Mouse (Mus musculus): ENCODE measurements around the gene Ahcy. TPM values are rescaled to one million over a fixed set of nuclear protein-coding genes. Genes with fewer than 3 reads are reported as not detected.
A peak's percentile ranks its signal among the peaks of the same experiment; 100 is the strongest.

The Ahcy gene
- total and polyA plus RNA-seq, 3 experiments = 364 to 529 (median 514) TPM

DNA sequence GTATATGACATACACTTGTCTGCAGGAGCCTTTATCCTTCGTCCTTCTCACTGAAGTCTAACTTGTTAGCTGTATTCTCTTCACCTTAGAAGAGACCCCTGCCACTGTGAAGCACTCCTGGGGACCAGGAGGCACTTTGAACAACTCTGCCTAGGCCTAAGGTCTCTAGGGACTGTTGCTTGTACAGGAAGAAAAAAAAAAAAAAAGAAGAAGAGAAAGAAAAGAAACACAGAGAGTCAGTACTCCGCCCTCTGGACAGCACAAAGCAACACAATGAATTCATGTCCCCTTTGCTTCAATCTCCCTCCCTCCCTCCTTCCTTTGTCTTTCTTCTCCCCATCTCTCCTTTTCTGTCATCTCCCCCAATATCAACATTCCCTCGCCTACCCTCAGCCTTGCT is 29.2 kb downstream of the Ahcy start:
- DNase-seq (ENCODE audit: extremely low read depth) = peak; percentile 59
- dilution Hi-C loops (cut with MboI; ENCODE audit: extremely low pct_ligation_motif_present, extremely low pct_unique_long_range_greater_than_20kb, low sequenced_read_pairs) (no loop called here), in situ Hi-C loops (cut with MboI; ENCODE audit: low pct_ligation_motif_present, low pct_unique_long_range_greater_than_20kb, low sequenced_read_pairs) (no loop called here)
- H3K9ac ChIP-seq (ENCODE audit: insufficient read depth, low read depth) = peak overlapping the region; percentile 46; the same call in 1 of the 2 replicates
- TF ChIP-seq EP300 (IDR thresholded peaks at IDR 0.05; ENCODE audit: low read length) (peak; percentile 20; the same call in 1 of the 2 replicates), CTCF (conservative IDR thresholded peaks at IDR 0.05 in 1 of 2, IDR thresholded peaks at IDR 0.05 in 1 of 2; ENCODE audit: low read depth in 2 of 2, low read length in 2 of 2) (peak in 1 of 2 experiments; percentile 4; a peak in 1 of 4 replicates), CHD2 (IDR thresholded peaks at IDR 0.05; ENCODE audit: low read length) (no peak), ZNF384 (IDR thresholded peaks at IDR 0.05; ENCODE audit: low read depth, low read length) (peak; percentile 96), MYC (IDR thresholded peaks at IDR 0.05; ENCODE audit: low read depth, low read length) (no peak)
- H3K4me2 ChIP-seq (ENCODE audit: insufficient read depth, low read depth, poor library complexity, severe bottlenecking) = peak overlapping the region; percentile 1; the same call in 1 of the 2 replicates
- H3K27ac ChIP-seq (ENCODE audit: insufficient read depth, low read depth) = peak overlapping the region; percentile 16; the same call in 1 of the 2 replicates
- peaks cover 11 to 40% of the 10 kb centered on the region in 2 experiments for H3K4me1 ChIP-seq (ENCODE audit: control insufficient read depth in 1 of 2, insufficient read depth in 2 of 2)
- H3K4me3 ChIP-seq (replicated peaks in 1 of 3; ENCODE audit: low read depth in 2 of 3, low read length in 2 of 3, poor library complexity in 1 of 3) = peak overlapping the region in 1 of 3 experiments; percentile 2
- H3K36me3 ChIP-seq (replicated peaks in 1 of 2; ENCODE audit: control insufficient read depth in 1 of 2, insufficient read depth in 1 of 2, low read length in 1 of 2) = peaks cover 0 to 5% of the 10 kb centered on the region in 2 experiments
- no peaks in the 10 kb centered on the region for H3K9me3 ChIP-seq (replicated peaks; ENCODE audit: low read length)
- H3K79me2 ChIP-seq (replicated peaks; ENCODE audit: control insufficient read depth, extremely low read depth, insufficient read depth, poor library complexity, severe bottlenecking) = peaks cover 15% of the 10 kb centered on the region
- H3K27me3 ChIP-seq (replicated peaks) = no peaks in the 10 kb centered on the region

DNA sequence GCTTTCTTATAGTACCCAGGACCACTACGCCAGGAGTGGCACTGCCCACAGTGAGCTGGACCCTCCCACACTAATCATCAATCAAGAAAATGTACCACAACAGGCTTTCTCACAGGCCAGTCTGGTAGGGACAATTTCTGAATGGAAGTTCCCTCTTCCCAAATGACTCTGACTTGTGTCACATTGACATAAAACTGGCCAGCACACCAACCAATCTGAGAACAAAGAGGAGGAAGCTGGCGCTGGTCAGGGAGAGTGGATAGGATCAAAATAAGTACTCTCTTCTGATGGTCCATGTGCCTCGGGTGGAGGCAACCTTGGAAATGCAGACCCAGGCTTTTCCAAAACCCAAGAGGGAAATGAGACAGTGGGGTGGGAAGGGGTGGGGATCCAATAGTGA is 29.8 kb downstream of the Ahcy start:
- H3K9ac ChIP-seq (ENCODE audit: insufficient read depth, low read depth) = peak overlapping the region; percentile 46; the same call in 1 of the 2 replicates
- peaks cover 11 to 40% of the 10 kb centered on the region in 2 experiments for H3K4me1 ChIP-seq (ENCODE audit: control insufficient read depth in 1 of 2, insufficient read depth in 2 of 2)
- no peaks in the 10 kb centered on the region for H3K9me3 ChIP-seq (replicated peaks; ENCODE audit: low read length)
- no peaks in the 10 kb centered on the region for H3K27me3 ChIP-seq (replicated peaks)
- dilution Hi-C loops (cut with MboI; ENCODE audit: extremely low pct_ligation_motif_present, extremely low pct_unique_long_range_greater_than_20kb, low sequenced_read_pairs) = no loop called here
- no peak for TF ChIP-seq JUND (conservative IDR thresholded peaks at IDR 0.05; ENCODE audit: low read depth, low read length)
- TF ChIP-seq MYC (IDR thresholded peaks at IDR 0.05; ENCODE audit: low read depth, low read length) = no peak
- no peak for TF ChIP-seq KAT2A (IDR thresholded peaks at IDR 0.05; ENCODE audit: insufficient replicate concordance, low read length)
- no peak for TF ChIP-seq ELF1 (IDR thresholded peaks at IDR 0.05; ENCODE audit: low read depth, low read length)
- no peak for TF ChIP-seq MAX (IDR thresholded peaks at IDR 0.05; ENCODE audit: low read length)
- TF ChIP-seq MAZ (IDR thresholded peaks at IDR 0.05; ENCODE audit: low read depth, low read length) = no peak
- no peak for TF ChIP-seq ZMIZ1 (IDR thresholded peaks at IDR 0.05; ENCODE audit: low read depth, low read length)
- TF ChIP-seq JUN (IDR thresholded peaks at IDR 0.05; ENCODE audit: insufficient read depth, low read depth, low read length) = no peak
- H3K4me3 ChIP-seq (replicated peaks in 1 of 3; ENCODE audit: low read depth in 2 of 3, low read length in 2 of 3, poor library complexity in 1 of 3) = no peak overlapping the region
- H3K36me3 ChIP-seq (replicated peaks in 1 of 2; ENCODE audit: control insufficient read depth in 1 of 2, insufficient read depth in 1 of 2, low read length in 1 of 2) = peaks cover 0 to 8% of the 10 kb centered on the region in 2 experiments
- no peak overlapping the region for H3K27ac ChIP-seq (ENCODE audit: insufficient read depth, low read depth)
- no peak overlapping the region for H3K4me2 ChIP-seq (ENCODE audit: insufficient read depth, low read depth, poor library complexity, severe bottlenecking)
- DNase-seq (ENCODE audit: extremely low read depth) = no peak
- H3K79me2 ChIP-seq (replicated peaks; ENCODE audit: control insufficient read depth, extremely low read depth, insufficient read depth, poor library complexity, severe bottlenecking) = peaks cover 14% of the 10 kb centered on the region
- in situ Hi-C loops (cut with MboI; ENCODE audit: low pct_ligation_motif_present, low pct_unique_long_range_greater_than_20kb, low sequenced_read_pairs) = no loop called here

DNA sequence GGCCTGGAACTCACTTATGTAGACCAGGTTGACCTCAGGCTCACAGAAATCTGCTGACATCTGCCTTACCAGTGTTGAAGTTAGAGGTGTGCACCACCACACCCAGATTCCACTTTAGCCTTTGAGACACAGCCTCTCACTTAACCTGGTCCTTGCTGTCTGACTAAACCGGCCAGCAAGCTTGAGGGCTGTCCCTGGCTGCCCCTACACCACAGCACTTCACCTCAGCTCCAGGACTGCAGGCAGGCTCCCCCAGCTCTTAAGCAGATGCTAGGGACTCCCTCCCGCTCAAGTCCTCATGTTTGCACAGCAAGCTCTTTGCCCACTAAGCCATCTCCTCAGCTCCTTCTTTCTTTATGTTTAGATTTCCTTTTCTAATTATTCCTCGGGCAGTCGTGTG is 34.3 kb downstream of the Ahcy start:
- H3K36me3 ChIP-seq (replicated peaks in 1 of 2; ENCODE audit: control insufficient read depth in 1 of 2, insufficient read depth in 1 of 2, low read length in 1 of 2) = peaks cover 0 to 8% of the 10 kb centered on the region in 2 experiments
- TF ChIP-seq PAX5 (IDR thresholded peaks at IDR 0.05; ENCODE audit: low read length) (no peak), MEF2A (IDR thresholded peaks at IDR 0.05; ENCODE audit: borderline replicate concordance, low read depth, low read length) (no peak), ELF1 (IDR thresholded peaks at IDR 0.05; ENCODE audit: low read depth, low read length) (no peak), ZMIZ1 (IDR thresholded peaks at IDR 0.05; ENCODE audit: low read depth, low read length) (no peak), BHLHE40 (IDR thresholded peaks at IDR 0.05; ENCODE audit: low read depth, low read length) (no peak), UBTF (IDR thresholded peaks at IDR 0.05; ENCODE audit: low read depth, low read length) (no peak), NRF1 (IDR thresholded peaks at IDR 0.05; ENCODE audit: low read depth, low read length) (no peak), ZC3H11A (IDR thresholded peaks at IDR 0.05; ENCODE audit: low read depth, low read length) (no peak), SMC3 (IDR thresholded peaks at IDR 0.05; ENCODE audit: low read depth, low read length) (no peak), RAD21 (IDR thresholded peaks at IDR 0.05; ENCODE audit: low read depth, low read length) (no peak), USF2 (conservative IDR thresholded peaks at IDR 0.05; ENCODE audit: low read depth, low read length) (no peak), EP300 (IDR thresholded peaks at IDR 0.05; ENCODE audit: low read length) (no peak), POLR2AphosphoS2 (IDR thresholded peaks at IDR 0.05; ENCODE audit: low read depth, low read length) (no peak), GABPA (IDR thresholded peaks at IDR 0.05; ENCODE audit: insufficient replicate concordance, low read depth, low read length) (no peak), HCFC1 (IDR thresholded peaks at IDR 0.05; ENCODE audit: low read depth, low read length) (no peak)
- in situ Hi-C loops (cut with MboI; ENCODE audit: low pct_ligation_motif_present, low pct_unique_long_range_greater_than_20kb, low sequenced_read_pairs) (no loop called here), dilution Hi-C loops (cut with MboI; ENCODE audit: extremely low pct_ligation_motif_present, extremely low pct_unique_long_range_greater_than_20kb, low sequenced_read_pairs) (no loop called here)
- no peak overlapping the region for H3K9ac ChIP-seq (ENCODE audit: insufficient read depth, low read depth)
- peaks cover 4 to 38% of the 10 kb centered on the region in 2 experiments; a peak in 3 of 4 replicates for H3K4me1 ChIP-seq (ENCODE audit: control insufficient read depth in 1 of 2, insufficient read depth in 2 of 2)
- H3K4me2 ChIP-seq (ENCODE audit: insufficient read depth, low read depth, poor library complexity, severe bottlenecking) = no peak overlapping the region
- no peak overlapping the region for H3K27ac ChIP-seq (ENCODE audit: insufficient read depth, low read depth)
- DNase-seq (ENCODE audit: extremely low read depth) = no peak
- H3K79me2 ChIP-seq (replicated peaks; ENCODE audit: control insufficient read depth, extremely low read depth, insufficient read depth, poor library complexity, severe bottlenecking) = no peaks in the 10 kb centered on the region
- no peaks in the 10 kb centered on the region for H3K9me3 ChIP-seq (replicated peaks; ENCODE audit: low read length)
- H3K27me3 ChIP-seq (replicated peaks) = no peaks in the 10 kb centered on the region
- no peak overlapping the region for H3K4me3 ChIP-seq (replicated peaks in 1 of 3; ENCODE audit: low read depth in 2 of 3, low read length in 2 of 3, poor library complexity in 1 of 3)

Data from CH12.LX (cell line).